Mouse (Mus musculus) adrenal gland, adult 8-10 months (tissue): ENCODE data around the gene Oprm1. TPM values are rescaled to one million over a fixed set of nuclear protein-coding genes. Genes with fewer than 3 reads are reported as not detected.

Experiments used
- DNase-seq: peaks from one replicate; pipeline ENCODE4 v3.0.0; 2022
- total RNA-seq, 4 experiments: library from RNA; stranded (reverse); gene quantifications; 2 replicates each; pipeline ENCODE4 v1.2.4; 2022

The Oprm1 gene
- total RNA-seq, 4 experiments from 2014 or later, result 0.49 to 0.67 (median 0.63) TPM

- DNase-seq, result no peak
Observed at GRCm38 (mm10) chr10:7047288-7047918, 289.1 kb downstream of the Oprm1 start.

GRCm38 (mm10) chr10:7047919-7048291, 289.6 kb downstream of the Oprm1 start:
- DNase-seq, result no peak

- no peak for DNase-seq
Observed at GRCm38 (mm10) chr10:7049901-7050300, 291.6 kb downstream of the Oprm1 start.

- no peak for DNase-seq
Observed at GRCm38 (mm10) chr10:7052315-7053017, 294.2 kb downstream of the Oprm1 start, which contains the start of gene Ipcef1. TSS of gene Ipcef1 (minus strand) at chr10:7052478.

GRCm38 (mm10) chr10:7054560-7055205, 296.4 kb downstream of the Oprm1 start:
- DNase-seq, result no peak

GRCm38 (mm10) chr10:7057546-7057945, 299.2 kb downstream of the Oprm1 start:
- peak; percentile 22 for DNase-seq

- DNase-seq, result no peak
Observed at GRCm38 (mm10) chr10:7060326-7060725, 302.0 kb downstream of the Oprm1 start.

GRCm38 (mm10) chr10:7062993-7063392, 304.7 kb downstream of the Oprm1 start:
- DNase-seq, result no peak

GRCm38 (mm10) chr10:7063752-7064457, 305.6 kb downstream of the Oprm1 start:
- DNase-seq, result no peak

- DNase-seq, result no peak
Observed at GRCm38 (mm10) chr10:7068608-7069007, 310.3 kb downstream of the Oprm1 start.

- DNase-seq, result no peak
Observed at GRCm38 (mm10) chr10:7069090-7069489, 310.8 kb downstream of the Oprm1 start.

- DNase-seq, result no peak
Observed at GRCm38 (mm10) chr10:7070100-7070835, 312.0 kb downstream of the Oprm1 start.

- no peak for DNase-seq
Observed at GRCm38 (mm10) chr10:7070924-7071323, 312.6 kb downstream of the Oprm1 start.

- DNase-seq, result no peak
Observed at GRCm38 (mm10) chr10:7074231-7074630, 315.9 kb downstream of the Oprm1 start.

- no peak for DNase-seq
Observed at GRCm38 (mm10) chr10:7075661-7076060, 317.4 kb downstream of the Oprm1 start.

- DNase-seq, result peak; percentile 45
Observed at GRCm38 (mm10) chr10:7076201-7076600, 317.9 kb downstream of the Oprm1 start.

GRCm38 (mm10) chr10:7076662-7077211, 318.4 kb downstream of the Oprm1 start:
- DNase-seq, result no peak

- DNase-seq, result no peak
Observed at GRCm38 (mm10) chr10:7077389-7077808, 319.1 kb downstream of the Oprm1 start.

GRCm38 (mm10) chr10:7077971-7078370, 319.7 kb downstream of the Oprm1 start:
- no peak for DNase-seq
